Mouse (Mus musculus) forebrain, postnatal 0 days (tissue): ENCODE data around the gene Npas2. TPM values are rescaled to one million over a fixed set of nuclear protein-coding genes. Genes with fewer than 3 reads are reported as not detected.

ENCODE experiments used
- ATAC-seq: fragments of 200-750 bp; cut with Nextera tagmentation; 2 replicates; pipeline ENCODE4 v1.8.0; 2017; ENCODE audit warnings: mild to moderate bottlenecking, moderate library complexity
- DNase-seq: peaks from one replicate; pipeline ENCODE4 v3.0.0-alpha.2; 2015
- H3K27ac ChIP-seq: fragments of 300-500 bp; sonication (generic); 2 replicates; pipeline ENCODE4 v1.5.1; 2014; ENCODE audit warnings: low read depth, mild to moderate bottlenecking, antibody characterized with exemption, low read length, moderate library complexity, mixed read lengths
- H3K27me3 ChIP-seq: fragments of 300-500 bp; sonication (generic); 2 replicates; pipeline ENCODE4 v1.6.1; 2014; ENCODE audit warnings: mild to moderate bottlenecking, low read length, mixed read lengths; ENCODE audit not compliant: insufficient read depth
- H3K36me3 ChIP-seq: fragments of 300-500 bp; sonication (generic); 2 replicates; pipeline ENCODE4 v1.6.1; 2014; ENCODE audit warnings: mild to moderate bottlenecking, moderate library complexity; ENCODE audit not compliant: insufficient read depth
- H3K4me1 ChIP-seq: fragments of 300-500 bp; sonication (generic); 2 replicates; pipeline ENCODE4 v1.6.1; 2014; ENCODE audit warnings: antibody characterized with exemption; ENCODE audit not compliant: insufficient read depth
- H3K4me2 ChIP-seq: fragments of 300-500 bp; sonication (generic); 2 replicates; pipeline ENCODE4 v1.6.1; 2014; ENCODE audit warnings: low read depth, mild to moderate bottlenecking, moderate library complexity
- H3K4me3 ChIP-seq: fragments of 300-500 bp; sonication (generic); 2 replicates; pipeline ENCODE4 v1.5.1; 2014; ENCODE audit warnings: low read depth, low read length, mixed read lengths
- H3K9ac ChIP-seq: fragments of 300-500 bp; sonication (generic); 2 replicates; pipeline ENCODE4 v1.6.1; 2014; ENCODE audit warnings: mild to moderate bottlenecking
- H3K9me3 ChIP-seq: fragments of 300-500 bp; sonication (generic); 2 replicates; pipeline ENCODE4 v1.6.1; 2016; ENCODE audit warnings: low read length
- CTCF ChIP-seq: sonication (generic); IDR thresholded peaks from 2 replicates; pipeline ENCODE4 v1.5.1; 2016; ENCODE audit warnings: antibody characterized with exemption, control low read depth, low read depth
- WGBS: fragments of 180-500 bp; shearing (Covaris S2); extraction: QIAGEN DNeasy Blood & Tissue Kit; methylation state at CpG from one replicate; pipeline ENCODE4 v1.1.7; 2014; 5-methylcytosine and 5-hydroxymethylcytosine counted together
- polyA plus RNA-seq: library from polyadenylated mRNA; unstranded; fragments of >200 nt; fragmentation: Nextera tagmentation; extraction: Ambion mirVana; gene quantifications from 2 replicates; pipeline ENCODE4 v1.2.1, GENCODE M21; 2015
- total RNA-seq: library from RNA; depleted of rRNA; stranded (reverse); fragments of >200 nt; gene quantifications from 2 replicates; pipeline ENCODE4 v1.2.3, GENCODE M21; 2014

The Npas2 gene
- total and polyA plus RNA-seq, 2 experiments from 2014 or later: 3.3 to 4.6 TPM

GRCm38 (mm10) chr1:39384914-39385313 lies 191.4 kb downstream of the Npas2 start:
- no peaks in the 10 kb centered on the region for H3K27me3 ChIP-seq
- peaks cover 26% of the 10 kb centered on the region for H3K36me3 ChIP-seq
- WGBS: 92% methylated on average over 9 of the region's 9 CpGs

DNA sequence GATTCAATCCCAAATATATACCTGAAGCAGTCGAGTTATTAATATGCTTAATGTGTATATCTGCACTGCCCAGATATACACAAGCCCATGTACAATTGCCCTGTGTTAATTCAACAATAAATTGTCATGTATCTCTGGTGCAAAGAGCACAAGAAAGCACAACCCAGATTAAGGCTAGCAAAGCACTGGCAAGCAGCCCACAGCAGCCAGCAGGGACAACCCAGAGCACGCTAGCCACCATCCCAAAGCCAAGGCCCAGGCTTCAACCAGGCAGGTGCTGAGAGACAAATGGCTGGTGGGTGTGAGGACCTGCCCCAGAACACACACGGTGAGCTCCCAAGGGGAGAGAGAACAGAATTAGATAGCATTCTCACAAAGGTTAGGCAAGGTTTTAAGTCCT lies 192.9 kb downstream of the Npas2 start:
- Histone ChIP-seq H3K4me3 (no peak overlapping the region), H3K4me1 (no peaks in the 10 kb centered on the region), H3K27ac (no peak overlapping the region), H3K9me3 (no peaks in the 10 kb centered on the region), H3K9ac (no peak overlapping the region), H3K4me2 (no peak overlapping the region), H3K36me3 (peaks cover 22% of the 10 kb centered on the region), H3K27me3 (no peaks in the 10 kb centered on the region)
- DNase-seq (no peak), ATAC-seq (no peak)
- TF ChIP-seq CTCF: no peak
- 76% methylated on average over 3 of the region's 3 CpGs for WGBS

More at GRCm38 (mm10) chr1:39384914-39385313, 191.4 kb downstream of the Npas2 start:
- H3K9ac ChIP-seq: no peak overlapping the region
- DNase-seq (no peak), ATAC-seq (no peak)
- H3K4me1 ChIP-seq: no peaks in the 10 kb centered on the region
- H3K9me3 ChIP-seq: no peaks in the 10 kb centered on the region
- H3K27ac ChIP-seq: no peak overlapping the region
- TF ChIP-seq CTCF: no peak
- H3K4me2 ChIP-seq: no peak overlapping the region
- H3K4me3 ChIP-seq: no peak overlapping the region

GRCm38 (mm10) chr1:39387497-39387896 lies 194.0 kb downstream of the Npas2 start:
- no peak for TF ChIP-seq CTCF
- Histone ChIP-seq H3K27me3 (no peaks in the 10 kb centered on the region), H3K36me3 (peaks cover 22% of the 10 kb centered on the region), H3K4me2 (no peak overlapping the region), H3K27ac (no peak overlapping the region), H3K4me1 (no peaks in the 10 kb centered on the region), H3K9me3 (no peaks in the 10 kb centered on the region), H3K9ac (no peak overlapping the region), H3K4me3 (no peak overlapping the region)
- WGBS: 61% methylated on average over 4 of the region's 4 CpGs
- DNase-seq: peak; percentile 63
- peak; percentile 84 for ATAC-seq

DNA sequence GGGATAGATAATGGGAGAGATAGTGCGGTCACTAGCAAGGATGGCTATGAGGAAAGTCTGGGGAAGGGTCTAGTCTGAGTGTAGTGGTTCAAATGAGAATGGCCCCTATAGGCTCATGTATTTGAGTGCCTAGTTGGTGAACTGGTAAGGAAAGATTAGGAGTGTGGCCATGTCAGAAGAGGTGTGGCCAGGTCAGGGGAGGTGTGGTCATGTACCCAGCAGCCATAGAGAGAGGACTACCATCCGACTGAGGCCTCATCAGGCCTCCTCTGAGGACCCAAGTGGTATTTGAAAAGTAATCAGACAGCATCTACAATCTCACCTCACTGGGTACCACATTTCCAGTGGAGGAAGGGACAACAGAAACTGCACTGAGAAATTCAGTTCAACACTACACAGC lies 194.6 kb downstream of the Npas2 start:
- Histone ChIP-seq H3K27ac (no peak overlapping the region), H3K9me3 (no peaks in the 10 kb centered on the region), H3K4me1 (no peaks in the 10 kb centered on the region), H3K9ac (no peak overlapping the region), H3K4me2 (no peak overlapping the region), H3K4me3 (no peak overlapping the region), H3K27me3 (no peaks in the 10 kb centered on the region), H3K36me3 (peaks cover 25% of the 10 kb centered on the region)
- no peak for TF ChIP-seq CTCF
- ATAC-seq: no peak
- DNase-seq: no peak
- 78% methylated on average over 2 of the region's 2 CpGs for WGBS

DNA sequence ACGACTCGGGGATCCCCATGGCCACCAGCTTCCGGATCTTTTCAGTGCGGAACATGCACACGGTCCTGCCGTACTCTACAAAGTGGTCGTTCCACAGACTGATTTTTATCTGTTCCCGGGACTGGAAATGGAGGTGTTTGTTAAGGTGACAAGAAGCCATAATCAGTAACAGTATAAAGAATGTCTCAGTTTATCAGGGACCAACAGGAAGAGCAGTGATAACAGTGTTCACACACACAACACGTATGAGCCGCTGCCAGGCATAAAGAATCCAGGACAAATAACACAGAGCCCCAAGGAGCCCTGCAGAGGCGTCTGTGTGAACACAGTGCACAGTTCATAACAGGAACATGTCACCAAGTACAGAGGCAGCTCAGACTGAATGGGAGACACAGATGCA lies 195.8 kb downstream of the Npas2 start:
- WGBS: 91% methylated on average over 11 of the region's 11 CpGs

GRCm38 (mm10) chr1:39391652-39392051 lies 198.1 kb downstream of the Npas2 start:
- H3K9ac ChIP-seq: no peak overlapping the region
- no peak for DNase-seq
- no peaks in the 10 kb centered on the region for H3K27me3 ChIP-seq
- no peak overlapping the region for H3K27ac ChIP-seq
- H3K4me2 ChIP-seq: no peak overlapping the region
- WGBS: 93% methylated on average over 6 of the region's 6 CpGs
- no peak for TF ChIP-seq CTCF
- H3K4me3 ChIP-seq: no peak overlapping the region
- no peak for ATAC-seq
- no peaks in the 10 kb centered on the region for H3K4me1 ChIP-seq
- H3K9me3 ChIP-seq: no peaks in the 10 kb centered on the region
- H3K36me3 ChIP-seq: peaks cover 12% of the 10 kb centered on the region

More for the DNA sequence above, 195.8 kb downstream of the Npas2 start:
- no peaks in the 10 kb centered on the region for H3K9me3 ChIP-seq
- H3K4me3 ChIP-seq: no peak overlapping the region
- H3K27me3 ChIP-seq: no peaks in the 10 kb centered on the region
- no peaks in the 10 kb centered on the region for H3K4me1 ChIP-seq
- no peak overlapping the region for H3K4me2 ChIP-seq
- DNase-seq (no peak), ATAC-seq (no peak)
- no peak for TF ChIP-seq CTCF
- no peak overlapping the region for H3K9ac ChIP-seq
- no peak overlapping the region for H3K27ac ChIP-seq
- H3K36me3 ChIP-seq: peaks cover 18% of the 10 kb centered on the region

DNA sequence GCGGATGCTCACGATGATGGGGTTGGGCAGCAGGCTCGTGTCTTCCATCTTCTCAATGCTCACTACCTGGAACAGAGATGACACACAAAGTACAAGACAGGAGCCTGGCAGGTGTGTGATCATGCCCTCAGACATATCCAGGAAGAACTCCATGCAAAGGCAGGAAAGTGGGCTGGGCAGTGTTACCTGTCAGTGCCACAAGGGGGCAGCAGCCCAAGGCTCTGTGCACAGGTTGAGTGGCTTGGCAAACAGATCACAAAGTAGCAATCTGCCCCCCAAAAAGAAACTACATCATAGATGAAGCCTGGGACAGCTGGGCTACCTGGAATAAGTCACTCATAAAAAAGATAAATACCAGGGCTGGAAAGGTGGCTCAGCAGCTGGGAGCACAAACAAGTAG lies 198.7 kb downstream of the Npas2 start:
- Histone ChIP-seq H3K9ac (no peak overlapping the region), H3K4me1 (no peaks in the 10 kb centered on the region), H3K27ac (no peak overlapping the region), H3K4me2 (no peak overlapping the region), H3K4me3 (no peak overlapping the region), H3K27me3 (no peaks in the 10 kb centered on the region), H3K9me3 (no peaks in the 10 kb centered on the region), H3K36me3 (peaks cover 12% of the 10 kb centered on the region)
- ATAC-seq (peak; percentile 63), DNase-seq (peak; percentile 82)
- TF ChIP-seq CTCF: peak; percentile 96
- 65% methylated on average over 3 of the region's 3 CpGs for whole genome bisulfite sequencing
